17 mouse cellular contexts compared by ENCODE assay signal in genomic region chr1:40282394-40282793, GRCm38 (mm10). TPM values are rescaled to one million over a fixed set of nuclear protein-coding genes. Genes with fewer than 3 reads are reported as not detected.
A peak's percentile ranks its signal among the peaks of the same experiment; 100 is the strongest.
DNase-seq lines count a peak whose midpoint lies in the region; ATAC-seq lines count a peak whose summit lies in the region.
"Had no signal": no experiment of that assay in that cellular context is flagged by ENCODE, and none has a peak within 500 bp of the region (broad histone marks: within the 10 kb centered on the region; RNA-seq: fewer than 3 reads in every experiment).

No protein-coding gene starts in this region.

- ATAC-seq in frontal cortex, adult (ENCODE audit: low TSS enrichment), result no peak; the same call in 1 of the 2 replicates
- ATAC-seq: midbrain, embryonic 16.5 days had no signal

- peak; percentile 51 for DNase-seq in adrenal gland, adult 2 months
- DNase-seq in adrenal gland, adult 18-20 months (ENCODE audit: low spot score in 2 of 2), result no peak
- DNase-seq in heart, adult 11 months, result peak; percentile 34
- DNase-seq in heart, adult 18-20 months, result no peak
- DNase-seq in 3134 (ENCODE audit: extremely low read depth, insufficient read length, low spot score), result peak; percentile 31
- peak; percentile 25 to 38 for DNase-seq in adrenal gland, postnatal 36 days
- DNase-seq in right cerebral cortex, postnatal 36 days (ENCODE audit: low spot score in 2 of 2), result no peak
- DNase-seq: cerebellum, adult 11-12 months; gastrocnemius, postnatal 36 days; heart, postnatal 36 days; kidney, adult 2 months; lung, embryonic 14.5 days; lung, postnatal 4 days; right cerebral cortex, adult 18-20 months had no signal

RNA-seq across cellular contexts. Expression of gene Il1rl2, which starts 42.0 kb away (rescaled TPM):
- 1 to 10 TPM in 1 of 2 experiments, under 1 TPM in 1; 0.86 to 2.6 TPM for total RNA-seq in adrenal gland, adult 2 months (2021)
- polyA plus RNA-seq in adrenal gland, adult 2 months (2012; rRNA removed), result 0.29 and 0.35 TPM in 2 replicates
- total RNA-seq in adrenal gland, adult 18-20 months (2021), result 1 to 10 TPM; 1.0 to 1.3 TPM
- total RNA-seq in heart, adult 18-20 months (2021), result under 1 TPM; 0.55 to 0.87 TPM
- 1 to 10 TPM; 1.6 to 2.2 TPM for total RNA-seq in adrenal gland, postnatal 36 days (2021)
- polyA plus RNA-seq: erythroblast, embryonic 14.5 days had no signal

RNA-seq across cellular contexts. Expression of gene Il1r1, which starts 57.5 kb away (rescaled TPM):
- 1 to 10 TPM; 3.3 to 3.7 TPM for total RNA-seq in adrenal gland, adult 2 months (2021)
- polyA plus RNA-seq in adrenal gland, adult 2 months (2012; rRNA removed), result 1.0 and 1.5 TPM in 2 replicates
- 1 to 10 TPM; 3.6 to 4.3 TPM for total RNA-seq in adrenal gland, adult 18-20 months (2021)
- 1 to 10 TPM; 5.6 to 6.3 TPM for total RNA-seq in heart, adult 18-20 months (2021)
- total RNA-seq in adrenal gland, postnatal 36 days (2021), result 1 to 10 TPM; 4.5 TPM

Comparison
In these comparisons a context has a peak if more than half of its experiments do, and no peak if none do; other contexts are left out.
1. DNase-seq: peak in adrenal gland, adult 2 months (single experiment), heart, adult 11 months (single experiment), 3134 (single experiment) and adrenal gland, postnatal 36 days (2 of 2); none in adrenal gland, adult 18-20 months (0 of 2), heart, adult 18-20 months (0 of 2) and right cerebral cortex, postnatal 36 days (0 of 2).